Mouse (Mus musculus): ENCODE results near the gene Ccnyl1. TPM values are rescaled to one million over a fixed set of nuclear protein-coding genes. Genes with fewer than 3 reads are reported as not detected.

Gene Ccnyl1
- polyA plus RNA-seq, 1 experiment from 2014 or later: 4.6 TPM

- Histone ChIP-seq H3K36me3 (no peaks in the 10 kb centered on the region), H3K4me1 (no peaks in the 10 kb centered on the region), H3K27ac (replicated peaks) (no peak overlapping the region), H3K9ac (replicated peaks) (no peak overlapping the region), H3K4me2 (replicated peaks) (no peak overlapping the region), H3K9me3 (no peaks in the 10 kb centered on the region), H3K27me3 (no peaks in the 10 kb centered on the region), H3K4me3 (no peak overlapping the region)
- no peak for ATAC-seq (replicated peaks)
- 92% methylated on average over 5 of the region's 5 CpGs for WGBS
These were observed 64.4 kb downstream of the Ccnyl1 start for GRCm38 (mm10) chr1:64754658-64755057.

- Histone ChIP-seq H3K36me3 (no peaks in the 10 kb centered on the region), H3K9me3 (no peaks in the 10 kb centered on the region), H3K9ac (replicated peaks) (no peak overlapping the region), H3K27me3 (no peaks in the 10 kb centered on the region), H3K27ac (replicated peaks) (no peak overlapping the region), H3K4me2 (replicated peaks) (no peak overlapping the region), H3K4me3 (no peak overlapping the region), H3K4me1 (no peaks in the 10 kb centered on the region)
- WGBS: 57% methylated on average over 7 of the region's 7 CpGs
- no peak for ATAC-seq (replicated peaks)
These were observed 65.8 kb downstream of the Ccnyl1 start for GRCm38 (mm10) chr1:64755971-64756639.

DNA sequence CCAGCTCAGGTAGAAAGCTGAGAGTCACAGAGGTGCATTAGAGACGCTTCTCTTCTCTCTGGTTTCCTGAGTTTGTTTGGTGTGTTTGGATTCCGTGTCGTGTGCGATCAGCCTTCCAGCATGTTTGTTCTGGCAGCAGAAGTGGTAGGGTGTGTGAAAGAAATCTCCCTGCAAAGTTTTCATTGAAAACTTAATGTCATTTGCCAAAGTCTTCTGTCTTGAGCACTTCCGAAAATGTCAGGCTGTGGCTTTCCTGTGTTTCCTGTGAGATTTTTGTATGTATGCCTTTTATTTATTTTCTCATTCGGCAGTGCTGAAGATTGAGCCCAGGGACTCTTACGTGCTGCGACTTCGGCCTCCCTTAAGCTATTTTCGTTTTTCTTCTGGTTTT lies 66.4 kb downstream of the Ccnyl1 start:
- ATAC-seq (replicated peaks): no peak
- Histone ChIP-seq H3K4me1 (no peaks in the 10 kb centered on the region), H3K9ac (replicated peaks) (no peak overlapping the region), H3K4me3 (no peak overlapping the region), H3K36me3 (no peaks in the 10 kb centered on the region), H3K4me2 (replicated peaks) (no peak overlapping the region), H3K27ac (replicated peaks) (no peak overlapping the region), H3K9me3 (no peaks in the 10 kb centered on the region), H3K27me3 (no peaks in the 10 kb centered on the region)
- WGBS: 84% methylated on average over 10 of the region's 10 CpGs

DNA sequence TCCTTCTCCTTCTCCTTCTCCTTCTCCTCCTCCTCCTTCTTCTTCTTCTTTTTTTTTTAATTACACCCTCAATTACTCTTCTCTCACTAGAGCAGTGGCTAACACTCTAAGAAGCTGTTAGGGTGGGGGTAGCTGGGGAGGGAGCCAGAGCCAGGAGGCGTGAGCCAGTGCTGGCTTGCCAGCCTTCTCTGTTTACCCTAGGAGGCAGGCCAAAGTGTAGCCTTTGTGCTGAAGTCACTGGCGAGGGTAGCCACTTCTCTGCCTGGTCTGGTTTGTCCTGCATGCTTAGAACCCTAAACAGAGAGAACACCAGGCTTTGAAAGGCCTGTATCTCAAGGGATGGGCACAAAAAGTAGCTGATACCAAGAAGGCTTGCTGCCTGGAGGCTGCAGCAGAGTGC lies 67.0 kb downstream of the Ccnyl1 start:
- ATAC-seq (replicated peaks): no peak

GRCm38 (mm10) chr1:64757766-64758165 lies 67.5 kb downstream of the Ccnyl1 start:
- H3K4me3 ChIP-seq: no peak overlapping the region
- H3K9me3 ChIP-seq: no peaks in the 10 kb centered on the region
- no peak overlapping the region for H3K9ac ChIP-seq (replicated peaks)
- no peak for ATAC-seq (replicated peaks)
- no peak overlapping the region for H3K4me2 ChIP-seq (replicated peaks)
- H3K4me1 ChIP-seq: no peaks in the 10 kb centered on the region
- no peaks in the 10 kb centered on the region for H3K36me3 ChIP-seq
- WGBS: 89% methylated on average over 5 of the region's 5 CpGs
- no peaks in the 10 kb centered on the region for H3K27me3 ChIP-seq
- H3K27ac ChIP-seq (replicated peaks): no peak overlapping the region

More for the DNA sequence above, 67.0 kb downstream of the Ccnyl1 start:
- no peak overlapping the region for H3K9ac ChIP-seq (replicated peaks)
- WGBS: 19% methylated on average over 2 of the region's 2 CpGs
- H3K27me3 ChIP-seq: no peaks in the 10 kb centered on the region
- H3K4me1 ChIP-seq: no peaks in the 10 kb centered on the region
- H3K9me3 ChIP-seq: no peaks in the 10 kb centered on the region
- no peaks in the 10 kb centered on the region for H3K36me3 ChIP-seq
- no peak overlapping the region for H3K4me3 ChIP-seq
- H3K4me2 ChIP-seq (replicated peaks): no peak overlapping the region
- H3K27ac ChIP-seq (replicated peaks): no peak overlapping the region

DNA sequence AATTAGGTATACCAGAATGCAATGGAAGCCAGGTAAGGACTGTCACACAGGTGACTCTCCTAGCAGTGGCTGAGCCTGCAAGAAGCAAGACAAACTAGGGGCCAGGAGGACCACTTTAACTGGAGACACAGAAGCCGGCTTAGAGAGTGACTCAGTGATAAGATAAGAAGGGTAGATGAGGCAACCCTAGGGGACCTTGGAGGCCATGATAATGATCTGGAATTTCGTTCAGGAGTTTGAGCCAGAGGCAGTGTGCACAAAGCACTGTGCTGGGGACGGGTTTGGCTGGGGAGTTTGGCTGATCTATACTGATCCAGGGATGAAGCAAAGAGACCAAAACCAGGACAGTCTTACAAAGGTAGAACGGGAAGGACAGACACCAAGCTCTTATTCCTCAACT lies 71.4 kb downstream of the Ccnyl1 start:
- no peaks in the 10 kb centered on the region for H3K4me1 ChIP-seq
- no peaks in the 10 kb centered on the region for H3K27me3 ChIP-seq
- no peaks in the 10 kb centered on the region for H3K9me3 ChIP-seq
- no peak overlapping the region for H3K27ac ChIP-seq (replicated peaks)
- no peak overlapping the region for H3K4me2 ChIP-seq (replicated peaks)
- 83% methylated on average over 4 of the region's 4 CpGs for WGBS
- no peak overlapping the region for H3K4me3 ChIP-seq
- no peak overlapping the region for H3K9ac ChIP-seq (replicated peaks)
- H3K36me3 ChIP-seq: no peaks in the 10 kb centered on the region
- no peak for ATAC-seq (replicated peaks)

DNA sequence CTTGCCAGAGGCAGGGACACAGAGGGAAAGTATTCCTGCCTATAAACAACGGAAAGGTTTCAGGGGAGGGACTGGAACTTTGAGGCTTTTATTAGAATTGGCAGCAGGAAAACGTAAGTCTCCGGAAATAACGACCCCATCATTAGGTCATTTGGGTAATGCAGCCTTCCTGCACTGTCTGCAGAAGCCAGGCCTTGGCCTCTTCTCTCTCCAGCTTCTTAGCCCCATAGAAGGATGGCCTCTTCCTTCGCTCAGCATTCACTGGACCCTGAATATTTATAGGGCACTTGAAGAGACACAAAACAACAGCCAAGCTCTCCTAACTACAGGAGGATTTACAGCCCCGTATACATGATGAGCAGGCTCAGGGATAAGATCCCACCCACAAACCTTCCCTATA lies 79.9 kb downstream of the Ccnyl1 start:
- H3K36me3 ChIP-seq: no peaks in the 10 kb centered on the region
- H3K4me3 ChIP-seq: no peak overlapping the region
- no peaks in the 10 kb centered on the region for H3K4me1 ChIP-seq
- no peak overlapping the region for H3K9ac ChIP-seq (replicated peaks)
- H3K27ac ChIP-seq (replicated peaks): no peak overlapping the region
- ATAC-seq (replicated peaks): no peak
- H3K9me3 ChIP-seq: no peaks in the 10 kb centered on the region
- H3K4me2 ChIP-seq (replicated peaks): no peak overlapping the region
- 35% methylated on average over 6 of the region's 6 CpGs for WGBS
- no peaks in the 10 kb centered on the region for H3K27me3 ChIP-seq

GRCm38 (mm10) chr1:64773305-64773704 lies 83.0 kb downstream of the Ccnyl1 start:
- Histone ChIP-seq H3K4me3 (no peak overlapping the region), H3K9me3 (no peaks in the 10 kb centered on the region), H3K4me1 (peaks cover under 1% of the 10 kb centered on the region; the same call in 1 of the 2 replicates), H3K27ac (replicated peaks) (no peak overlapping the region), H3K27me3 (peaks cover 7% of the 10 kb centered on the region; the same call in 1 of the 2 replicates), H3K4me2 (replicated peaks) (no peak overlapping the region), H3K9ac (replicated peaks) (no peak overlapping the region), H3K36me3 (no peaks in the 10 kb centered on the region)
- ATAC-seq (replicated peaks): no peak
- WGBS: 73% methylated on average over 4 of the region's 4 CpGs

Other genes with a start within 250 kb of the Ccnyl1 start
- 46.1 and 48.4 TPM in 2 replicates for gene Creb1, start 157.8 kb upstream of the Ccnyl1 start, polyA plus RNA-seq (2015; fragmentation: Nextera tagmentation; extraction: Ambion mirVana)
- gene Mettl21a, start 73.2 kb upstream of the Ccnyl1 start, polyA plus RNA-seq (2015; fragmentation: Nextera tagmentation; extraction: Ambion mirVana): 20.5 and 21.7 TPM in 2 replicates
- 0.55 and 0.87 TPM in 2 replicates for gene Fzd5, start 47.3 kb downstream of the Ccnyl1 start, polyA plus RNA-seq (2015; fragmentation: Nextera tagmentation; extraction: Ambion mirVana)